Mouse (Mus musculus) MEL (cell line): ENCODE results near the gene Nod1. TPM values are rescaled to one million over a fixed set of nuclear protein-coding genes. Genes with fewer than 3 reads are reported as not detected.

Source experiments
- DNase-seq: peaks from one replicate; pipeline ENCODE4 v3.0.0; 2011; ENCODE audit warnings: low read depth, low spot score
- H3K27ac ChIP-seq: 2 replicates; pipeline ENCODE4 v1.5.1; 2012; ENCODE audit warnings: low read depth, mild to moderate bottlenecking, control low read depth, low read length, moderate library complexity; ENCODE audit not compliant: control insufficient read depth
- H3K27me3 ChIP-seq, 2 experiments: fragments of 150-350 bp in 1 of 2; sonication (generic) in 1 of 2; 2 replicates each; pipeline ENCODE4 v1.6.1; 2012; ENCODE audit warnings: low read length in 2 of 2, mild to moderate bottlenecking in 2 of 2, improper control_type of control experiment in 1 of 2, moderate library complexity in 1 of 2; ENCODE audit not compliant: insufficient read depth in 2 of 2, control insufficient read depth in 1 of 2
- H3K36me3 ChIP-seq, 2 experiments: 2 replicates each; pipeline ENCODE4 v1.6.1; 2012 to 2014; ENCODE audit warnings: low read length in 2 of 2, improper control_type of control experiment in 1 of 2, inconsistent platforms in 1 of 2, mild to moderate bottlenecking in 1 of 2; ENCODE audit not compliant: insufficient read depth in 2 of 2, control insufficient read depth in 1 of 2
- H3K4me1 ChIP-seq, 2 experiments: fragments of 150-350 bp in 1 of 2; sonication (generic) in 1 of 2; 2 replicates each; pipeline ENCODE4 v1.6.1; 2012; ENCODE audit warnings: low read length in 2 of 2, improper control_type of control experiment in 1 of 2, mild to moderate bottlenecking in 1 of 2; ENCODE audit not compliant: insufficient read depth in 2 of 2, control insufficient read depth in 1 of 2
- H3K4me3 ChIP-seq, 2 experiments: fragments of 150-350 bp in 1 of 2; sonication (generic) in 1 of 2; 2 replicates each; pipeline ENCODE4 v1.5.1; 2012; ENCODE audit warnings: low read depth in 2 of 2, low read length in 2 of 2, mild to moderate bottlenecking in 2 of 2, moderate library complexity in 2 of 2, control low read depth in 1 of 2, improper control_type of control experiment in 1 of 2; ENCODE audit not compliant: control insufficient read depth in 1 of 2, insufficient read depth in 1 of 2
- H3K79me2 ChIP-seq: 2 replicates; pipeline ENCODE4 v1.6.1; 2012; ENCODE audit warnings: mild to moderate bottlenecking, low read length, moderate library complexity; ENCODE audit not compliant: control insufficient read depth, poor library complexity, insufficient read depth
- H3K9ac ChIP-seq: 2 replicates; pipeline ENCODE4 v1.6.1; 2012; ENCODE audit warnings: low read depth, mild to moderate bottlenecking, control low read depth, low read length, moderate library complexity; ENCODE audit not compliant: control insufficient read depth, poor library complexity, severe bottlenecking
- H3K9me3 ChIP-seq: fragments of 150-350 bp; sonication (generic); replicated peaks from 2 replicates; pipeline ENCODE4 v1.6.1; 2012; ENCODE audit warnings: mild to moderate bottlenecking, low read length, improper control_type of control experiment, moderate library complexity; ENCODE audit not compliant: insufficient read depth
- BHLHE40 ChIP-seq: IDR thresholded peaks from 2 replicates; pipeline ENCODE4 v1.6.1; 2012; ENCODE audit warnings: low read depth, mild to moderate bottlenecking, inconsistent platforms, low read length, improper control_type of control experiment, borderline replicate concordance
- CHD2 ChIP-seq: IDR thresholded peaks from 2 replicates; pipeline ENCODE4 v1.6.1; 2011; ENCODE audit warnings: low read length, improper control_type of control experiment
- CTCF ChIP-seq, 3 experiments: IDR thresholded peaks in 2 of 3; conservative IDR thresholded peaks in 1 of 3; 2 replicates each; pipeline ENCODE4 v1.5.1; 2011 to 2012; ENCODE audit warnings: low read length in 3 of 3, low read depth in 2 of 3, mild to moderate bottlenecking in 2 of 3, improper control_type of control experiment in 1 of 3, inconsistent platforms in 1 of 3, mixed read lengths in 1 of 3, moderate library complexity in 1 of 3; ENCODE audit not compliant: control insufficient read depth in 1 of 3, insufficient read depth in 1 of 3, poor library complexity in 1 of 3, severe bottlenecking in 1 of 3
- ETS1 ChIP-seq: IDR thresholded peaks from 2 replicates; pipeline ENCODE4 v1.6.1; 2012; ENCODE audit warnings: low read depth, mild to moderate bottlenecking, inconsistent platforms, low read length, improper control_type of control experiment, moderate library complexity
- GABPA ChIP-seq: IDR thresholded peaks from 2 replicates; pipeline ENCODE4 v1.6.1; 2012; ENCODE audit warnings: low read depth, mild to moderate bottlenecking, inconsistent platforms, low read length, improper control_type of control experiment, moderate library complexity
- GATA1 ChIP-seq: IDR thresholded peaks from 2 replicates; pipeline ENCODE4 v1.6.1; 2011; ENCODE audit warnings: low read depth, low read length, improper control_type of control experiment
- HCFC1 ChIP-seq: IDR thresholded peaks from 2 replicates; pipeline ENCODE4 v1.6.1; 2012; ENCODE audit warnings: low read depth, mild to moderate bottlenecking, inconsistent platforms, low read length, improper control_type of control experiment, moderate library complexity
- KAT2A ChIP-seq: conservative IDR thresholded peaks from 2 replicates; pipeline ENCODE4 v1.6.1; 2012; ENCODE audit warnings: low read depth, low read length, improper control_type of control experiment, inconsistent platforms
- MAX ChIP-seq: IDR thresholded peaks from 2 replicates; pipeline ENCODE4 v1.6.1; 2011; ENCODE audit warnings: low read length, improper control_type of control experiment
- MAZ ChIP-seq: IDR thresholded peaks from 2 replicates; pipeline ENCODE4 v1.6.1; 2012; ENCODE audit warnings: low read depth, mild to moderate bottlenecking, inconsistent platforms, low read length, improper control_type of control experiment
- MEF2A ChIP-seq: IDR thresholded peaks from 2 replicates; pipeline ENCODE4 v1.6.1; 2014; ENCODE audit warnings: low read depth, mild to moderate bottlenecking, inconsistent platforms, low read length, improper control_type of control experiment; ENCODE audit not compliant: poor library complexity, insufficient replicate concordance, severe bottlenecking; ENCODE audit errors: extremely low read depth
- MYC ChIP-seq: IDR thresholded peaks from 2 replicates; pipeline ENCODE4 v1.6.1; 2011; ENCODE audit warnings: low read depth, mild to moderate bottlenecking, low read length, improper control_type of control experiment, moderate library complexity
- NELFE ChIP-seq: IDR thresholded peaks from 2 replicates; pipeline ENCODE4 v1.6.1; 2011; ENCODE audit warnings: low read depth, low read length, improper control_type of control experiment
- NRF1 ChIP-seq: IDR thresholded peaks from 2 replicates; pipeline ENCODE4 v1.6.1; 2014; ENCODE audit warnings: low read depth, mild to moderate bottlenecking, inconsistent platforms, low read length, improper control_type of control experiment, moderate library complexity; ENCODE audit not compliant: poor library complexity, insufficient read depth, severe bottlenecking
- POLR2AphosphoS2 ChIP-seq: IDR thresholded peaks from 2 replicates; pipeline ENCODE4 v1.6.1; 2011; ENCODE audit warnings: low read length, improper control_type of control experiment
- RAD21 ChIP-seq: IDR thresholded peaks from 2 replicates; pipeline ENCODE4 v1.6.1; 2011; ENCODE audit warnings: mild to moderate bottlenecking, low read depth, low read length, improper control_type of control experiment
- TAL1 ChIP-seq: IDR thresholded peaks from 2 replicates; pipeline ENCODE4 v1.6.1; 2012; ENCODE audit warnings: mild to moderate bottlenecking, inconsistent platforms, low read length, moderate library complexity, mixed read lengths
- TCF12 ChIP-seq: IDR thresholded peaks from 2 replicates; pipeline ENCODE4 v1.6.1; 2014; ENCODE audit warnings: low read depth, mild to moderate bottlenecking, inconsistent platforms, low read length, improper control_type of control experiment, moderate library complexity
- UBTF ChIP-seq: IDR thresholded peaks from 2 replicates; pipeline ENCODE4 v1.6.1; 2012; ENCODE audit warnings: low read depth, mild to moderate bottlenecking, inconsistent platforms, low read length, improper control_type of control experiment, moderate library complexity, borderline replicate concordance; ENCODE audit not compliant: insufficient read depth
- ZC3H11A ChIP-seq: IDR thresholded peaks from 2 replicates; pipeline ENCODE4 v1.6.1; 2012; ENCODE audit warnings: low read depth, mild to moderate bottlenecking, inconsistent platforms, low read length, improper control_type of control experiment
- ZNF384 ChIP-seq: IDR thresholded peaks from 2 replicates; pipeline ENCODE4 v1.6.1; 2012; ENCODE audit warnings: low read depth, mild to moderate bottlenecking, inconsistent platforms, low read length, improper control_type of control experiment
- polyA plus RNA-seq, 2 experiments: library from polyadenylated mRNA; stranded (reverse) in 1 of 2; unstranded in 1 of 2; fragments of >175 nt in 1 of 2; fragments of >200 nt in 1 of 2; gene quantifications; 2 replicates each; pipeline versions ENCODE4 v1.2.1 to v1.2.4; 2012; ENCODE audit warnings: low replicate concordance in 2 of 2, low read depth in 1 of 2; ENCODE audit not compliant: insufficient read length in 2 of 2, insufficient read depth in 1 of 2, missing spikeins in 1 of 2
- total RNA-seq: library from RNA; depleted of rRNA; stranded (reverse); fragments of 300-350 nt; gene quantifications from 2 replicates; pipeline ENCODE4 v1.2.3, GENCODE M21; 2012

Nod1 gene
- total and polyA plus RNA-seq, 3 experiments: 0.12 to 0.21 TPM; not detected in 1

DNA sequence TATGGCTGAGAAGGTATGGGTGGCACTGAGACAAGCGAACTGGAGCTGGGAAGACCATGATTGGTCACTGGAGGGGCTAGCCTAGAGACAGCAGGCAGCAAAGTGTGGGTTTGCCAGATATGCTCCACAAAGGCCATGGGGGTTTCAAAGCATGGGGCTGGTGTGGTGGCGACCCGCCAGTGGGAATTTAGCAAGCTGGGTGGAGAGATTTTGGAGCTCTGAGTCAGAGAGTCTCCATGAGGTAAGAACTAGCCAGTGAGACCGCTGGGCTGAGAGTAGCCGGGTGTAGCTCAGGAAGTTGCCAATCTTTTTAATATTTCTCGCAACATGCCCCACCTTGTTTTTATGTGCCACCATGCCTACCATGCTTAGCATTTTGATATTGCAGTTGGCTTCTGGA lies 15.7 kb upstream of the Nod1 start:
- peaks cover 2% of the 10 kb centered on the region for H3K79me2 ChIP-seq
- no peaks in the 10 kb centered on the region for H3K9me3 ChIP-seq
- no peak overlapping the region for H3K9ac ChIP-seq
- no peak for TF ChIP-seq MAX
- no peak for TF ChIP-seq ZNF384
- no peak for TF ChIP-seq BHLHE40
- no peak for TF ChIP-seq ETS1
- TF ChIP-seq POLR2AphosphoS2: no peak
- no peak for TF ChIP-seq TCF12
- no peak for TF ChIP-seq MYC
- no peak for TF ChIP-seq NRF1
- no peak for TF ChIP-seq CHD2
- no peak for TF ChIP-seq MEF2A
- no peak for TF ChIP-seq ZC3H11A
- TF ChIP-seq GABPA: no peak
- TF ChIP-seq HCFC1: no peak
- no peak for TF ChIP-seq RAD21
- TF ChIP-seq TAL1: no peak
- TF ChIP-seq, all 39 proteins: peak for 0
- Histone ChIP-seq H3K4me3 (no peak overlapping the region), H3K27me3 (no peaks in the 10 kb centered on the region), H3K4me1 (peaks cover 0 to 13% of the 10 kb centered on the region in 2 experiments; a peak in 3 of 4 replicates), H3K27ac (no peak overlapping the region), H3K36me3 (peaks cover 0 to 12% of the 10 kb centered on the region in 2 experiments; a peak in 3 of 4 replicates)
- DNase-seq: no peak

DNA sequence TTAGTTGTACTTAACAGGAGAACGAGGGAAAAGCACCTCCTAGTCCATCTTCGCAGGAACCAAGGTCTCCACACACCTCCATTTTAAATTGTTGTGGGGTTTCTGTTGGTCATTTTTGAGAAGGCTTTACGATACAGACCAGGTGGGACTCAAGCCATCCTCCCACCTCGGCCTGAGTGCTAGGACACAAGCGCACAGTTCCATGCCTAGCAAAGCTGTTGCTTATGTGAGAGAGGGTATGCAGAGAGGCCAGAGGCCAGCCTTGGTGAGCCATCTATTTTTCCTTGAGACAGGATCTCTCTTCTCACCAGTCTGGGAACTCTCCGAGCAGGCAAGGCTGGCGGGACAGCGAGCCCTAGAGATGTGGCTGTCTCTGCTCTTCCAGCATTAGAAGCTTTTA lies 11.7 kb upstream of the Nod1 start:
- H3K9me3 ChIP-seq: no peaks in the 10 kb centered on the region
- H3K9ac ChIP-seq: no peak overlapping the region
- H3K36me3 ChIP-seq: no peaks in the 10 kb centered on the region; a peak in 1 of 4 replicates
- H3K27ac ChIP-seq: no peak overlapping the region
- H3K79me2 ChIP-seq: no peaks in the 10 kb centered on the region
- H3K4me1 ChIP-seq: no peaks in the 10 kb centered on the region
- TF ChIP-seq MAZ (no peak), GABPA (no peak), KAT2A (no peak), NELFE (no peak), ZC3H11A (no peak), GATA1 (no peak), CTCF (IDR thresholded peaks at IDR 0.05 in 2 of 3, conservative IDR thresholded peaks at IDR 0.05 in 1 of 3; ENCODE audit: control insufficient read depth in 1 of 3, insufficient read depth in 1 of 3, low read depth in 2 of 3, low read length in 3 of 3, poor library complexity in 1 of 3, severe bottlenecking in 1 of 3) (no peak), UBTF (no peak)
- H3K4me3 ChIP-seq: no peak overlapping the region
- no peaks in the 10 kb centered on the region for H3K27me3 ChIP-seq
- DNase-seq: no peak
